Mouse (Mus musculus): ENCODE results near the gene 3100002H09Rik.

DNA sequence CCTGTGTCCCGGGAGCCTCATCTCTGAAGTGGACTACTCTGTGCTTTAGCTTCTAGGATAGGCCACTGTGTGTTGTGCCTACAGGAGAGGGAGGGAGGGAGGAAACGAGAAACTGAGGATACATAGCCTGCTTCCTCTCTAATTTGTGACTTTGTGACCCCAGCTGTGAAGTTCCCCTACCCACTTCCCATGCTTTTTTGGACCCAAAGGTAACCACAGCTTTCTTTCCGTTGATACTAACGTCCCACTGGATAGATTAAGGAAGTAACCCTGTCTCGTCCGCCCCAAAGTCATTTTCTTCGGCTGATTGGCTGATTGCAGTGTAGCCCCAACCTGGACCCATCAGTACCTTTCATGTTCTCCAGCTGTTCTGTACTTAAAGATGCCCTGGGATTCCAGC is 29.9 kb downstream of the 3100002H09Rik start:
- TF ChIP-seq CTCF (IDR thresholded peaks at IDR 0.05; ENCODE audit: insufficient read depth, low read length) (no peak), POLR2A (IDR thresholded peaks at IDR 0.05; ENCODE audit: borderline replicate concordance, extremely low read depth, low read depth, low read length) (no peak)

Data from lung, adult 2 months (tissue).